Mouse (Mus musculus) thymus, postnatal 4 days (tissue): ENCODE data around the gene Pilrb1.
"Not testable (repeated sequence)": the region's sequence is repeated elsewhere in the genome, so short reads cannot be mapped to it uniquely, and the experiment has no call there.

Source experiments
- DNase-seq: peaks from one replicate; pipeline ENCODE4 v3.0.0; 2021

Gene Pilrb1

GRCm38 (mm10) chr5:137857960-137858710, at the start of gene Pilrb1:
Gene Pilrb1 (minus strand): TSS chr5:137858106.
- DNase-seq = not testable (repeated sequence)

DNA sequence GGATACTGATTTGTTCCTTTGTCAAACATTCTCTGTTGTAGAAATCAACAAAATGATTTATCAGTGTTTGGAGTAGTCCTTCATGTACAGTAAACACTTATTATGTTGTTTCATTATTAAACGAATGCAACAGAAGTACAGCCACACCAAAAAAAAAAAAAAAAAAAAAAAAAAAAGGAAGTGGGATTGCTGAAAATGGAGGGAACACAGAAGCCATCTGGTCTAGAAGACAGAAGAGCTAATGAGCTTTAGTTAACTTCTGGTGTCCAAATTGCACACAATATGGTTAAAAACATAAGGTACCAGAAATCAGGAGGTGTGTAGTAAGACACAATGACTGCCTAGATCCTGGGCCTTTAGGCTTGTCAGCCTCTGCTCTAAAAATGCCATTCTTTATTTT, 39.9 kb upstream of the Pilrb1 start:
- DNase-seq = no peak

DNA sequence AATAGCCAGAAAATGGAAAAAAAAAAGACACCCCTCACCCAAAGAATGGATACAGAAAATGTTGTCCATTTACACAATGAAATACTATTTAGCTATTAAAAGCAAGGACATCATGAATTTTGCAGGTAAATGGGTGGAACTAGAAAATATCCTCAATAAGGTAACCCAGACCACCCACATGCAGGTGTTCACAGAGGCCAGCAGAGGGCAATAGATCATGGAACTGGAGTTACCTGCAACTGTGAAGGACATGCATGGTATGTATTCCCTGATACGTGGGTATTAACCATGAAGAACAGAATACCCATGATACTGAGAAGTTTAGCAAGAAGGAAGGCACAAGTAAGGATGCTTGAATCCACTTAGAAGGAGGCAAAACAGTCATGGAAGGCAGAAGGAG, 35.0 kb upstream of the Pilrb1 start:
- DNase-seq = no peak

DNA sequence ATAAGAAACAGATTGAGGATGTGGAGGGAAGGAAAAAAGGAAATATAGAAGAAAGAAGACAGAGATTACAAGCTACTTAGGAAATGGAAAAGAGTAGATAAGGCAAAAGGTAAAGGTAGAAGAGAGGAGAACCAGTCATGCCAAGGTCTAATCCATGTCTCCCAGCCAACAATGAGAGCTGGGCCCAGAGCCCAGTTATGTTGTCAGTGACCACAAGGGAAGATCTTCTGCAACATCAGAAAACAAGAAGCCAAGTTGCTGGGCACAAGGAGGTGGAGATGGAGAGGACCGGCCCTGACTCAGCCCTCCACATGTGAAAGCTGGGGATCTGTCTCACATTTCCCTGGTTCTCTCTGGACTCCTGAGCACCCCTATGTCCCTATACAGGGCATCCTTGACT, 29.8 kb upstream of the Pilrb1 start:
- DNase-seq = no peak

DNA sequence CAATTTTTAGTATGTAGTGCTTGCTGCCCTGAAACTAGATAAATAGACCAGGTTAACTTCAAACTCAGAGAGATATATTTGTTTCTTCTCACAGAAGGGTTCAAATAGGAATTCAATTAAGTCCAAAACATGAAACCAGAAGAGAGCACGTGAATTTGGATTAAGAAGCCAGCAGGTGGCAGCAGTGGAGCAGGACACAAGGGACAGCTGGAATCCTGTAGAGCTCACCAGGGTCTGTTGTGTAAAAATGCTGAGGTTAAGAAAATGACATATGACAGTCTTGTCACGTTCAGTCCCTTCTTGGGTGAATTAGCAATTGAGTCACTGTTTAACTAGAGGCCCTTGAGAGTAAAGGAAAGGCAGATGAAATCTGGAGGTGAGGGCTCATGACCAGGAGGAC, 28.0 kb upstream of the Pilrb1 start:
- peak; percentile 69 for DNase-seq

- DNase-seq = no peak
Observed at GRCm38 (mm10) chr5:137883345-137883744, 25.4 kb upstream of the Pilrb1 start.

- no peak for DNase-seq
Observed at GRCm38 (mm10) chr5:137882922-137883321, 25.0 kb upstream of the Pilrb1 start.

- peak; percentile 76 for DNase-seq
Observed at GRCm38 (mm10) chr5:137877860-137878259, 20.0 kb upstream of the Pilrb1 start.

GRCm38 (mm10) chr5:137875054-137875453, 17.1 kb upstream of the Pilrb1 start:
- DNase-seq = no peak

DNA sequence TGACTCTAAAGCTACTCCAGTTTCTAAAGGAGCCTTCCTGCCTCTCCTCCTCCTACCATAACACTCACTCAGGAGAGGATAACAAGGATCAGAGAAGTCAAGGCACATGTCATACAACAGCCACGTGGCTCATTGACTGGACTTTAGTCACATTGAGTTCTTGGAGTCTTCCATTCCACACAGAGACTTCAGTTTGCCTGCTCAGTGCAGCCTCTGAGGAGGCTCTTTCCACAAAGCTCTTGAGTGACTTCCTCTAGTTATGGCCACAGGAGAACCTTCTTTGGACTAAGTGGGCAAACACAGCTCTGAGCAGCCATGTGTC, 14.4 kb upstream of the Pilrb1 start:
- DNase-seq = not testable (repeated sequence)

GRCm38 (mm10) chr5:137871644-137872380, 13.9 kb upstream of the Pilrb1 start, which contains the start of gene Pilrb2:
Gene Pilrb2 (minus strand): TSS chr5:137871815.
- not testable (repeated sequence) for DNase-seq

DNA sequence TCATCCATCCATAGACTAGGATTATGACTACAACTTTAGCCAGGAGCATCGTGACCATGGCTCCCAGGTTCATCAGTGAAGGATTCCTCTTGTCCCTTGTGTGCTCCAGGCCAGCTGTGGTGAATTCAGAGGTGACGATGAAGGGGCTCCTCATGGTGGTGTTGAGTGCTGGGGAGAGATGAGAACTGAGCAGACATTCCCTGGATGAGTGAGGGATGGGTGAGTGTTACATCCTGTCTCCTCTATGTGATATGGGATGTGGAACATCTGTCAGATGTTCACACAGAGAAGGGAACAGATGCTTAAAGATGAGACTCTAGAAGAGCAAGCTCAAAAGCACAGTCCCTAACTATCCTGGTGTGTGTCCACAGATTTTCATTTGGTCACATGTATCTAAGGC, 10.7 kb upstream of the Pilrb1 start:
- not testable (repeated sequence) for DNase-seq

DNA sequence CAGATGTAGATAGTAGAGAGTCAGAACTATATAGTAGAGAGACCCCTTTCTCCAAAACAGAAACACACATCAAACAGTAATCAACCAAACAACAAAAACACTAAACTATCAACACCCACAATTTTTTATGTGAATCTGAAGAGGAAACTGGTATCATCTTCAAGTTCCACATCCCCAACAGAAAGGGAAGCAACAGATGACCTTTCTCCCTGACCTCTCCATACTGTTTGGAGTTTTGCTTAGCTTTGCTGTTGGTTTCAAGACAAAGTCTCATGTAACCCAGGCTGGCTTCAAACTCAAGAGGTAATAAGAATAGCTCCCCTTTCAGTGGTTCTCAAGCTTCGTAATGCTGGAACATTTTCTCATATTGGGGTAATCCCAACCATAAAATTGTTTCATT, 6.1 kb upstream of the Pilrb1 start:
- not testable (repeated sequence) for DNase-seq

GRCm38 (mm10) chr5:137856870-137857269, 1.0 kb downstream of the Pilrb1 start:
- DNase-seq = not testable (repeated sequence)

DNA sequence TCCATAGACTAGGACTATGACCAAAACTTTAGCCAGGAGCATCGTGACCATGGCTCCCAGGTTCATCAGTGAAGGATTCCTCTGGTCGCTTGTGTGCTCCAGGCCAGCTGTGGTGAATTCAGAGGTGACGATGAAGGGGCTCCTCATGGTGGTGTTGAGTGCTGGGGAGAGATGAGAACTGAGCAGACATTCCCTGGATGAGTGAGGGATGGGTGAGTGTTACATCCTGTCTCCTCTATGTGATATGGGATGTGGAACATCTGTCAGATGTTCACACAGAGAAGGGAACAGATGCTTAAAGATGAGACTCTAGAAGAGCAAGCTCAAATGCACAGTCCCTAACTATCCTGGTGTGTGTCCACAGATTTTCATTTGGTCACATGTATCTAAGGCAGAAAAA, 3.0 kb downstream of the Pilrb1 start:
- DNase-seq = not testable (repeated sequence)

GRCm38 (mm10) chr5:137850313-137850712, 7.6 kb downstream of the Pilrb1 start:
- not testable (repeated sequence) for DNase-seq

DNA sequence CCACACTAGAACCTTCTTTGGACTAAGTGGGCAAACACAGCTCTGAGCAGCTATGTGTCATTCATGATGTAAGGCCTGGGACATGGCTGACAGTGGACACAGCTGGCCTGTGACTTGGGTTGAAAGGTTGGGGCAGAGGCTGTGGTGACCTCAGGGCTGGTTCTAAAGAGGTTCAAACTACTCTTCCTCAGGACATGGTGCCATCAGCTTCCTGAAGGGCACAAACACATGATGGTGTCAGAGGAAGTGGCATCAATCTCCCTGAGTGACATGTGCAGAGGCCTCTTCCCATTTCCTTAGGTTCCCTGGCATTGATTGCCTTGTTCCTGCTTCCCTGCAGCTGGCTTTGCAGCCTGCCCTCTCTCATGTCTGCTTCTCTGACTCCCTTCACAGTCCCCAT, 20.8 kb downstream of the Pilrb1 start:
- not testable (repeated sequence) for DNase-seq

DNA sequence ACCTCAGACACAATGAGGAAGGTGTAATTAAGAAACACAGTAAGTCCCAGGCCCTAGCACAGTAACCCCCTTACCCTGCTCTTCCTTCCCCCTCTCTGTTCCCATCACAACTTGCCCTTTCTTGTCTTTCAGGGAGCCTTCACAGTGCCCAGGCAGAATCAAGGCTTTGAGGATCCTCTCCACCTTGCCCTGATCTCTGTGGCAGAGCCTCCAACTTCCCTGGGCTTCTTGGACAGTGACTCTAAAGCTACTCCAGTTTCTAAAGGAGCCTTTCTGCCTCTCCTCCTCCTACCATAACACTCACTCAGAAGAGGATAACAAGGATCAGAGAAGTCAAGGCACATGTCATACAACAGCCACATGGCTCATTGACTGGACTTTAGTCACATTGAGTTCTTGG, 21.3 kb downstream of the Pilrb1 start:
- no peak for DNase-seq

GRCm38 (mm10) chr5:137835966-137836520, 21.9 kb downstream of the Pilrb1 start, which contains the start of gene Pilra:
Gene Pilra (minus strand): TSS chr5:137836281.
- not testable (repeated sequence) for DNase-seq

- no peak for DNase-seq
Observed at GRCm38 (mm10) chr5:137833500-137833899, 24.4 kb downstream of the Pilrb1 start.

- no peak for DNase-seq
Observed at GRCm38 (mm10) chr5:137831506-137831905, 26.4 kb downstream of the Pilrb1 start.

DNA sequence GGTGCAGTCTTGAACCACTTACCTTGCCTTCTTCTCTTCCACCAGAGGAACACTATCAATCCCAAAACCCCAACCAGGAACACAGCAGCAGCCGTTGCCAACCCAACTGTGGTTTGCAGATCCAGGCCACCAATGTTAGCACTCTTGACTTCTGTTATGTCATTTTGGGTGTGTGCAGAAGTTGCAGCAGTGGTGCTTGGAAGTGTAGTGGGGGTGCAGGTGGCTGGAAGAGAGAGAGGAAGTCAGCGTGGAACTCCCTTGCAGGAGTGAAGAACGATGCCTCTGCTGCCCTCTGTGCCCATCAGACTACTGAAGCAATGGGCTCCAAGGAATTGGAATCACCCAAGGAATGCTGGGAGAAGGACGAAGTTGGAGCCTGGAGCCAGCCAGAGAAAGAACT, 26.8 kb downstream of the Pilrb1 start:
- no peak for DNase-seq

DNA sequence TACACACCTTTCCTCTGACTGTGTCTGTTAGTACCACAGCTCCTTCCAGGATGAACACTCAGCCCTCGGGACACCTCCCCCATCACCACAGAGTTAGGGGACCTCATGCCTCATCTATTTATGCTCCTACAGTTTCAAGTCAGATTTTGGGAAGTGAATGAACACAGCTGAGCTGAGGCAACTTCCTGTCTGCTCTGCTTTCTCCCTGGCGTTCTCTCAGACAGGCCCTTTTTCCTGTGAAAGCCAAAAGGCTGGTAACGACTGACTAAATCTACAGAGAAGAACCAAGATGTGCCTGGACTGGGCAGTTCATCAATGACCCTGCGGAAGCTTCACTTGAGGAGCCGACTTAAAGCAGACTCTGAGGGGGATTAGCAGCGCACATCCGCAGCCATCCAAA, 27.7 kb downstream of the Pilrb1 start:
- no peak for DNase-seq

DNA sequence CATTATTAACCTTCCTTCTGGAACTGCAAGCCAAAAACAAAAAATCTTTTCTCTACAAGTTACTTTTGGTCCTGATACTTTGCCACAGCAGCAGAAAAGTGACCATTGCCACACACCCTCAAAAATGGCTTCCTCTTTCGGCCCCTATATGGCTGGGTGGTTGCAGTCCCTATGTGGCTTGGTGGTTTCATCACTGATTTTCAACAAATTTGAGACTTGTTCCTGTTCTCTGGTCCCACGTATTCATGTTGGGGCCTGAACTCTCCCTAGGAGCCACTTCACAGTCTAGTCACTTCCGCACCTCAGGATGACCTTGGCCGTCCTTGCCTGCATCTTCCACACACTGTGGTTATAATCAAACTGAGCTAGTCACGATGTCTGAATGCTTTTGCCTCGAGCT, 29.2 kb downstream of the Pilrb1 start:
- no peak for DNase-seq
